Comparison of ENCODE assay signal across 23 mouse cellular contexts in the genomic region with DNA sequence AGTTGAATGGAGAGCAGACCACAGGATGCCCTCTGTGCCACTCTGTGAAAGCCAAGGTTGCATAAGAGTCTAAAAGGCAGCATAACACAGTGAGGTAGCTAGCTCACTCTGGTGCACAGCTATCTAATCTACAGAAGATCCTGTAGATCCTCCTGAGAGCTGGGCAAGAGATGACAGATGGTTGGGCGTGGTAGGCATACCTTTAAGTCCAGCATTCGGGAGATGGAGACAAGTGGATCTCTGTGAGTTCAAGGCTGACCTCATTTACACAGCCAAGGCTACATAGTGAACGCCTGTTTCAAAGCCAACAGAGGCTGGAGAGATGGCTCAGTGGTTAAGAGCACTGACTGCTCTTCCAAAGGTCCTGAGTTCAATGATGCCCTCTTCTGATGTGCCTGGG. TPM values are rescaled to one million over a fixed set of nuclear protein-coding genes. Genes with fewer than 3 reads are reported as not detected.
A peak's percentile ranks its signal among the peaks of the same experiment; 100 is the strongest.
DNase-seq lines count a peak whose midpoint lies in the region; ATAC-seq and TF ChIP-seq lines count a peak whose summit lies in the region.
"Had no signal": no experiment of that assay in that cellular context is flagged by ENCODE, and none has a peak within 500 bp of the region (broad histone marks: within the 10 kb centered on the region; RNA-seq: fewer than 3 reads in every experiment).

No protein-coding gene starts in this region.

- H3K9me3 ChIP-seq in E14TG2a.4 (ENCODE audit: low read length) (peaks cover 4% of the 10 kb centered on the region; the same call in 1 of the 2 replicates), ES-Bruce4 (replicated peaks; ENCODE audit: control insufficient read depth, insufficient read depth, low read length, poor library complexity, severe bottlenecking) (no peaks in the 10 kb centered on the region)
- no peaks in the 10 kb centered on the region for H3K9me3 ChIP-seq in kidney, embryonic 15.5 days (replicated peaks)
- H3K9me3 ChIP-seq in kidney, embryonic 16.5 days (ENCODE audit: low read length), result no peaks in the 10 kb centered on the region
- H3K9me3 ChIP-seq: embryonic facial prominence, embryonic 13.5 days; embryonic facial prominence, embryonic 15.5 days; forebrain, embryonic 10.5 days; forebrain, embryonic 12.5 days; G1E had no signal

- ATAC-seq in kidney, embryonic 15.5 days (replicated peaks; ENCODE audit: low FRiP score), result no peak
- ATAC-seq in kidney, embryonic 16.5 days (ENCODE audit: low FRiP score, low TSS enrichment), result no peak
- ATAC-seq: forebrain, embryonic 14.5 days; forebrain, embryonic 16.5 days; Patski had no signal

- H3K4me3 ChIP-seq in E14TG2a.4 (replicated peaks; ENCODE audit: low read length) (peak overlapping the region; percentile 51; the same call in 1 of the 2 replicates), ES-Bruce4 (ENCODE audit: low read depth, low read length) (no peak overlapping the region)
- H3K4me3 ChIP-seq in kidney, embryonic 15.5 days (replicated peaks), result no peak overlapping the region
- H3K4me3 ChIP-seq in kidney, embryonic 16.5 days (ENCODE audit: low read length), result no peak overlapping the region
- H3K4me3 ChIP-seq: embryonic facial prominence, embryonic 13.5 days; embryonic facial prominence, embryonic 15.5 days; erythroblast, embryonic 14.5 days; forebrain, embryonic 10.5 days; forebrain, embryonic 12.5 days had no signal

- TF ChIP-seq EP300 in ES-Bruce4 (IDR thresholded peaks at IDR 0.05; ENCODE audit: insufficient read depth, low read depth, low read length), result no peak

- WGBS in kidney, embryonic 15.5 days, result 88% methylated on average over 3 of the region's 3 CpGs
- 87% methylated on average over 3 of the region's 3 CpGs for WGBS in kidney, embryonic 16.5 days

- H3K4me2 ChIP-seq in kidney, embryonic 15.5 days, result no peak overlapping the region
- no peak overlapping the region for H3K4me2 ChIP-seq in kidney, embryonic 16.5 days (replicated peaks; ENCODE audit: low read depth, low read length)
- H3K4me2 ChIP-seq: embryonic facial prominence, embryonic 13.5 days; embryonic facial prominence, embryonic 15.5 days; forebrain, embryonic 12.5 days had no signal

- H3K36me3 ChIP-seq in E14TG2a.4 (ENCODE audit: insufficient read depth, low read length) (no peaks in the 10 kb centered on the region), ES-Bruce4 (ENCODE audit: control insufficient read depth, insufficient read depth, low read length, poor library complexity, severe bottlenecking) (no peaks in the 10 kb centered on the region)
- H3K36me3 ChIP-seq in kidney, embryonic 15.5 days, result no peaks in the 10 kb centered on the region
- H3K36me3 ChIP-seq in kidney, embryonic 16.5 days (ENCODE audit: insufficient read depth, low read length), result no peaks in the 10 kb centered on the region
- H3K36me3 ChIP-seq: embryonic facial prominence, embryonic 13.5 days; embryonic facial prominence, embryonic 15.5 days; forebrain, embryonic 10.5 days; forebrain, embryonic 12.5 days; G1E had no signal

- H3K4me1 ChIP-seq in E14TG2a.4 (replicated peaks; ENCODE audit: low read depth, low read length) (peaks cover 53% of the 10 kb centered on the region), ES-Bruce4 (ENCODE audit: control insufficient read depth, insufficient read depth, low read length) (peaks cover 3% of the 10 kb centered on the region)
- H3K4me1 ChIP-seq in kidney, embryonic 15.5 days, result no peaks in the 10 kb centered on the region
- H3K4me1 ChIP-seq in kidney, embryonic 16.5 days (ENCODE audit: insufficient read depth, low read length), result no peaks in the 10 kb centered on the region
- H3K4me1 ChIP-seq: embryonic facial prominence, embryonic 13.5 days; embryonic facial prominence, embryonic 15.5 days; forebrain, embryonic 10.5 days; forebrain, embryonic 12.5 days had no signal

- 0 out of 2 replicates have a peak overlapping the region, but pooled peaks have one; percentile 70 for H3K9ac ChIP-seq in ES-Bruce4 (ENCODE audit: low read depth, poor library complexity, severe bottlenecking)
- H3K9ac ChIP-seq in kidney, embryonic 15.5 days, result no peak overlapping the region
- H3K9ac ChIP-seq in kidney, embryonic 16.5 days (replicated peaks; ENCODE audit: low read length), result no peak overlapping the region
- H3K9ac ChIP-seq: embryonic facial prominence, embryonic 13.5 days; embryonic facial prominence, embryonic 15.5 days; forebrain, embryonic 12.5 days had no signal

- TF ChIP-seq POLR2A in ES-Bruce4 (IDR thresholded peaks at IDR 0.05; ENCODE audit: insufficient read depth, low read length), result no peak

- peak; percentile 50 for DNase-seq in ZHBTc4 (ENCODE audit: low read depth, low spot score)
- DNase-seq: adrenal gland, adult 2 months; adrenal gland, postnatal 10 days; adrenal gland, postnatal 25 days; cerebellum, adult 11 months; cerebellum, adult 18-20 months; cerebellum, adult 8-10 months; cerebellum, adult 9-11 months; cerebellum, postnatal 14 days; embryo, embryonic 11 days had no signal

- H3K27me3 ChIP-seq in E14TG2a.4 (ENCODE audit: insufficient read depth, low read length), result no peaks in the 10 kb centered on the region
- H3K27me3 ChIP-seq in ES-Bruce4 (ENCODE audit: control insufficient read depth, insufficient read depth, low read length, poor library complexity, severe bottlenecking), result no peaks in the 10 kb centered on the region
- H3K27me3 ChIP-seq in kidney, embryonic 15.5 days, result no peaks in the 10 kb centered on the region
- no peaks in the 10 kb centered on the region for H3K27me3 ChIP-seq in kidney, embryonic 16.5 days (ENCODE audit: insufficient read depth, low read length)
- H3K27me3 ChIP-seq: embryonic facial prominence, embryonic 13.5 days; embryonic facial prominence, embryonic 15.5 days; forebrain, embryonic 12.5 days; Patski had no signal

- TF ChIP-seq CTCF in E14TG2a.4 (conservative IDR thresholded peaks at IDR 0.05; ENCODE audit: low read length) (no peak), ES-Bruce4 (IDR thresholded peaks at IDR 0.05; ENCODE audit: low read depth, low read length) (no peak)

- H3K27ac ChIP-seq in ES-Bruce4 (ENCODE audit: insufficient read depth, low read length), result no peak overlapping the region
- no peak overlapping the region for H3K27ac ChIP-seq in kidney, embryonic 15.5 days
- H3K27ac ChIP-seq in kidney, embryonic 16.5 days (ENCODE audit: low read length), result no peak overlapping the region
- H3K27ac ChIP-seq: embryonic facial prominence, embryonic 13.5 days; embryonic facial prominence, embryonic 15.5 days; forebrain, embryonic 10.5 days; forebrain, embryonic 12.5 days had no signal

RNA-seq across cellular contexts. Expression of a gene that starts 11.9 kb away (rescaled TPM):
- polyA plus RNA-seq in ES-Bruce4 (2011; ENCODE audit: insufficient read depth, insufficient read length, low read depth, missing spikeins), result 610 and 613 TPM in 2 replicates
- polyA plus RNA-seq in kidney, embryonic 15.5 days (2015; fragmentation: Nextera tagmentation; extraction: Ambion mirVana), result 0.14 TPM in 1 of 2 replicates, not detected in the other
- polyA plus RNA-seq in kidney, embryonic 16.5 days (2015; fragmentation: Nextera tagmentation; extraction: Ambion mirVana), result 0.12 TPM in 1 of 2 replicates, not detected in the other
- polyA plus RNA-seq: adrenal gland, adult 2 months; erythroblast, embryonic 14.5 days; G1E had no signal

Comparison
In these comparisons a context has a peak if more than half of its experiments do, and no peak if none do; other contexts are left out.
1. RNA of a gene that starts 11.9 kb away (polyA plus RNA-seq): 610 to 613 TPM in ES-Bruce4; 0.14 TPM in kidney, embryonic 15.5 days and 0.12 TPM in kidney, embryonic 16.5 days; every median in the first group is over 100 times any median in the second.